Mouse (Mus musculus): Measurements from ENCODE around the gene Gm11639.

Gene Gm11639

GRCm38 (mm10) chr11:104704097-104704496, 18.6 kb downstream of the Gm11639 start:
- no peak for DNase-seq (ENCODE audit: low spot score in 2 of 2)

GRCm38 (mm10) chr11:104707084-104707483, 21.6 kb downstream of the Gm11639 start:
- DNase-seq (ENCODE audit: low spot score in 2 of 2) = no peak

GRCm38 (mm10) chr11:104744995-104745568, 59.6 kb downstream of the Gm11639 start:
- DNase-seq (ENCODE audit: low spot score in 2 of 2) = no peak

GRCm38 (mm10) chr11:104765762-104766161, 80.3 kb downstream of the Gm11639 start:
- no peak for DNase-seq (ENCODE audit: low spot score in 2 of 2)

GRCm38 (mm10) chr11:104767068-104767467, 81.6 kb downstream of the Gm11639 start:
- DNase-seq (ENCODE audit: low spot score in 2 of 2) = no peak

- peak; percentile 6 to 41 for DNase-seq (ENCODE audit: low spot score in 2 of 2)
Measured at GRCm38 (mm10) chr11:104768072-104768471, 82.6 kb downstream of the Gm11639 start.

GRCm38 (mm10) chr11:104778796-104779195, 93.3 kb downstream of the Gm11639 start:
- no peak for DNase-seq (ENCODE audit: low spot score in 2 of 2)

- DNase-seq (ENCODE audit: low spot score in 2 of 2) = no peak
Measured at GRCm38 (mm10) chr11:104944723-104945122, 259.2 kb downstream of the Gm11639 start.

- DNase-seq (ENCODE audit: low spot score in 2 of 2) = no peak
Measured at GRCm38 (mm10) chr11:104952349-104952748, 266.8 kb downstream of the Gm11639 start.

- DNase-seq (ENCODE audit: low spot score in 2 of 2) = no peak
Measured at GRCm38 (mm10) chr11:104967862-104968261, 282.4 kb downstream of the Gm11639 start.

GRCm38 (mm10) chr11:104968388-104968787, 282.9 kb downstream of the Gm11639 start:
- DNase-seq (ENCODE audit: low spot score in 2 of 2) = no peak

- no peak for DNase-seq (ENCODE audit: low spot score in 2 of 2)
Measured at GRCm38 (mm10) chr11:104971322-104971721, 285.8 kb downstream of the Gm11639 start.

GRCm38 (mm10) chr11:104972480-104972879, 287.0 kb downstream of the Gm11639 start:
- no peak for DNase-seq (ENCODE audit: low spot score in 2 of 2)

- DNase-seq (ENCODE audit: low spot score in 2 of 2) = no peak
Measured at GRCm38 (mm10) chr11:104977976-104978375, 292.5 kb downstream of the Gm11639 start.

- DNase-seq (ENCODE audit: low spot score in 2 of 2) = no peak
Measured at GRCm38 (mm10) chr11:104981342-104982055, 296.0 kb downstream of the Gm11639 start.

GRCm38 (mm10) chr11:105009232-105009631, 323.7 kb downstream of the Gm11639 start:
- DNase-seq (ENCODE audit: low spot score in 2 of 2) = no peak

GRCm38 (mm10) chr11:105021071-105021470, 335.6 kb downstream of the Gm11639 start:
- DNase-seq (ENCODE audit: low spot score in 2 of 2) = no peak

- DNase-seq (ENCODE audit: low spot score in 2 of 2) = no peak
Measured at GRCm38 (mm10) chr11:105028744-105029348, 343.3 kb downstream of the Gm11639 start.

- DNase-seq (ENCODE audit: low spot score in 2 of 2) = no peak
Measured at GRCm38 (mm10) chr11:105029525-105029924, 344.0 kb downstream of the Gm11639 start.

- DNase-seq (ENCODE audit: low spot score in 2 of 2) = no peak
Measured at GRCm38 (mm10) chr11:105030229-105030628, 344.7 kb downstream of the Gm11639 start.

- no peak for DNase-seq (ENCODE audit: low spot score in 2 of 2)
Measured at GRCm38 (mm10) chr11:105031103-105031502, 345.6 kb downstream of the Gm11639 start.

GRCm38 (mm10) chr11:105035081-105035480, 349.6 kb downstream of the Gm11639 start:
- DNase-seq (ENCODE audit: low spot score in 2 of 2) = no peak

- DNase-seq (ENCODE audit: low spot score in 2 of 2) = no peak
Measured at GRCm38 (mm10) chr11:105063292-105063691, 377.8 kb downstream of the Gm11639 start, which contains the start of gene Efcab3. Gene Efcab3, plus strand, starts transcription at chr11:105063592.
